Mouse (Mus musculus) adrenal gland, postnatal 14 days (tissue): Measurements from ENCODE around the gene Cdk2. TPM values are rescaled to one million over a fixed set of nuclear protein-coding genes. Genes with fewer than 3 reads are reported as not detected.

ENCODE experiments used
- DNase-seq: peaks from one replicate; pipeline ENCODE4 v3.0.0; 2021; ENCODE audit warnings: mixed read lengths
- total RNA-seq: library from RNA; stranded (reverse); gene quantifications from 2 replicates; pipeline ENCODE4 v1.2.3, GENCODE M21; 2021

Cdk2 gene
- total RNA-seq, 1 experiment from 2014 or later = 30.7 TPM

- no peak for DNase-seq
Observed at GRCm38 (mm10) chr10:128655254-128655653, 49.6 kb downstream of the Cdk2 start.

- DNase-seq = no peak
Observed at GRCm38 (mm10) chr10:128653866-128654265, 51.0 kb downstream of the Cdk2 start.

Other genes starting within 250 kb of the Cdk2 start
- gene Smarcc2, start 245.8 kb downstream of the Cdk2 start, total RNA-seq = 107 and 108 TPM in 2 replicates
- gene Myl6, start 210.9 kb downstream of the Cdk2 start, total RNA-seq = 800 and 862 TPM in 2 replicates
- 4.7 and 5.0 TPM in 2 replicates for gene Myl6b, start 206.3 kb downstream of the Cdk2 start, total RNA-seq
- gene Esyt1, start 179.2 kb downstream of the Cdk2 start, total RNA-seq = 28.5 and 36.9 TPM in 2 replicates
- gene Zc3h10, start 157.3 kb downstream of the Cdk2 start, total RNA-seq = 12.6 and 13.5 TPM in 2 replicates
- 2,356 and 2,777 TPM in 2 replicates for gene Rpl41, start 155.7 kb downstream of the Cdk2 start, total RNA-seq
- 93.5 and 107 TPM in 2 replicates for gene Pa2g4, start 139.0 kb downstream of the Cdk2 start, total RNA-seq
- 4.4 and 9.1 TPM in 2 replicates for gene Erbb3, start 115.4 kb downstream of the Cdk2 start, total RNA-seq
- gene Rps26, start 78.3 kb downstream of the Cdk2 start, total RNA-seq = 748 and 849 TPM in 2 replicates
- gene Ikzf4, start 59.0 kb downstream of the Cdk2 start, total RNA-seq = 0.74 and 2.0 TPM in 2 replicates
- gene Suox, start 31.0 kb downstream of the Cdk2 start, total RNA-seq = 22.1 and 30.0 TPM in 2 replicates
- gene Rab5b, start 8.8 kb downstream of the Cdk2 start, total RNA-seq = 91.4 and 96.4 TPM in 2 replicates
- 1.5 and 2.3 TPM in 2 replicates for gene Pmel, start 836 bp downstream of the Cdk2 start, total RNA-seq
- 14.3 and 36.2 TPM in 2 replicates for gene Dgka, start 39.8 kb upstream of the Cdk2 start, total RNA-seq
- 22.3 and 29.1 TPM in 2 replicates for gene Pym1, start 42.9 kb upstream of the Cdk2 start, total RNA-seq
- gene Mmp19, start 85.9 kb upstream of the Cdk2 start, total RNA-seq = 24.6 and 30.9 TPM in 2 replicates
- 60.0 and 60.9 TPM in 2 replicates for gene Dnajc14, start 99.0 kb upstream of the Cdk2 start, total RNA-seq
- 10.3 and 11.8 TPM in 2 replicates for gene Tmem198b, start 99.3 kb upstream of the Cdk2 start, total RNA-seq
- 60.7 and 62.6 TPM in 2 replicates for gene Sarnp, start 112.3 kb upstream of the Cdk2 start, total RNA-seq
- 31.2 and 32.5 TPM in 2 replicates for gene Ormdl2, start 116.6 kb upstream of the Cdk2 start, total RNA-seq
- gene Gdf11, start 186.7 kb upstream of the Cdk2 start, total RNA-seq = 3.0 and 3.9 TPM in 2 replicates
- gene Cd63, start 196.0 kb upstream of the Cdk2 start, total RNA-seq = 217 and 234 TPM in 2 replicates
- gene Rdh5, start 217.9 kb upstream of the Cdk2 start, total RNA-seq = 10.9 and 15.5 TPM in 2 replicates
- 220 TPM in 2 replicates for gene Bloc1s1, start 219.0 kb upstream of the Cdk2 start, total RNA-seq
- gene Itga7, start 228.8 kb upstream of the Cdk2 start, total RNA-seq = 18.7 and 19.0 TPM in 2 replicates